8 mouse cellular contexts compared by ENCODE assay signal in the genomic region with DNA sequence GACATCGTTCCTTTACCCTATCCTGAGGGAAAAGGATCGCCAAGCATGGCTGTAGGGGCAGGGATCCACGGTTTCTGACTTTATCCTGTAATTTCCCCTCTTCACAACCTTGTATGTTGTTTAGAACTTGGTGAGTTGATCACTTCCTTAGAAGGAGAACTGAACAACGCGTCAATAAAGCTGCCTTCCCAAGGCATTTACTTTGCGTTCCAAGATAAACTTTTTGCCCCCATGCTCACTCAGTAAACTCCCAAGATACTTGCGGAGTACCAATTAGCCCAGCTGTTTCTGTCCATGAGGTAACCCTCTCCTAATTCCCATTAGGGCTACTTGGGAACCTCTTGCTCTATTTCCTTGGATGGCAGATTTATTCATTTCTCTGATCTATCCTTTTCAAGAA. TPM values are rescaled to one million over a fixed set of nuclear protein-coding genes. Genes with fewer than 3 reads are reported as not detected.
A peak's percentile ranks its signal among the peaks of the same experiment; 100 is the strongest.
DNase-seq lines count a peak whose midpoint lies in the region; ATAC-seq and TF ChIP-seq lines count a peak whose summit lies in the region.

No protein-coding gene starts in this region.

- TF ChIP-seq CTCF in liver, adult 2 months (IDR thresholded peaks at IDR 0.05; ENCODE audit: low read depth, low read length) = no peak
- no peak for TF ChIP-seq CTCF in embryonic fibroblast, embryonic 13.5 days (IDR thresholded peaks at IDR 0.05; ENCODE audit: borderline replicate concordance, insufficient read depth, low read length)

- H3K9me3 ChIP-seq in intestine, embryonic 16.5 days (ENCODE audit: control insufficient read depth, low read length) = no peaks in the 10 kb centered on the region
- no peaks in the 10 kb centered on the region for H3K9me3 ChIP-seq in neural tube, embryonic 13.5 days

- H3K27me3 ChIP-seq in liver, adult 2 months (ENCODE audit: control insufficient read depth, insufficient read depth, low read length) = no peaks in the 10 kb centered on the region
- no peaks in the 10 kb centered on the region for H3K27me3 ChIP-seq in intestine, embryonic 16.5 days (replicated peaks; ENCODE audit: control insufficient read depth, insufficient read depth, low read length)
- no peaks in the 10 kb centered on the region for H3K27me3 ChIP-seq in neural tube, embryonic 13.5 days

- ATAC-seq in intestine, embryonic 16.5 days = no peak
- ATAC-seq in neural tube, embryonic 13.5 days (ENCODE audit: low read depth) = no peak
- ATAC-seq in megakaryocyte-erythroid progenitor cell, adult 5-6 weeks (replicated peaks; ENCODE audit: low FRiP score, low TSS enrichment, poor library complexity, severe bottlenecking) = no peak

- no peaks in the 10 kb centered on the region for H3K79me2 ChIP-seq in liver, adult 2 months (ENCODE audit: control insufficient read depth, insufficient read depth, low read length)

- H3K9ac ChIP-seq in liver, adult 2 months (ENCODE audit: low read depth, low read length) = peak overlapping the region; percentile 73
- peak overlapping the region; percentile 78 for H3K9ac ChIP-seq in intestine, embryonic 16.5 days (ENCODE audit: low read depth, low read length)
- H3K9ac ChIP-seq in neural tube, embryonic 13.5 days = peak overlapping the region; percentile 75

- peak overlapping the region; percentile 96 for H3K4me2 ChIP-seq in intestine, embryonic 16.5 days (ENCODE audit: low read depth, low read length)
- peak overlapping the region; percentile 99 for H3K4me2 ChIP-seq in neural tube, embryonic 13.5 days

- H3K27ac ChIP-seq in liver, adult 2 months (replicated peaks; ENCODE audit: insufficient read depth, low read depth, low read length) = peak overlapping the region; percentile 49
- peak overlapping the region; percentile 95 for H3K27ac ChIP-seq in embryonic fibroblast, embryonic 13.5 days (ENCODE audit: insufficient read depth, low read length)
- H3K27ac ChIP-seq in intestine, embryonic 16.5 days (ENCODE audit: low read length) = peak overlapping the region; percentile 79
- no peak overlapping the region for H3K27ac ChIP-seq in neural tube, embryonic 13.5 days (replicated peaks)

- 36% methylated on average over 7 of the region's 7 CpGs for WGBS in liver, adult 2 months
- WGBS in intestine, embryonic 16.5 days = 32% methylated on average over 7 of the region's 7 CpGs
- WGBS in neural tube, embryonic 13.5 days = 53% methylated on average over 7 of the region's 7 CpGs

- no peaks in the 10 kb centered on the region for H3K36me3 ChIP-seq in liver, adult 2 months (ENCODE audit: control insufficient read depth, insufficient read depth, low read length)
- H3K36me3 ChIP-seq in intestine, embryonic 16.5 days (ENCODE audit: control insufficient read depth, insufficient read depth, low read length) = no peaks in the 10 kb centered on the region
- H3K36me3 ChIP-seq in neural tube, embryonic 13.5 days = no peaks in the 10 kb centered on the region

- peaks cover 2% of the 10 kb centered on the region; the same call in 1 of the 2 replicates for H3K4me1 ChIP-seq in liver, adult 2 months (ENCODE audit: control insufficient read depth, insufficient read depth, low read length)
- H3K4me1 ChIP-seq in embryonic fibroblast, embryonic 13.5 days (ENCODE audit: control insufficient read depth, insufficient read depth, low read length) = peaks cover 8% of the 10 kb centered on the region
- H3K4me1 ChIP-seq in intestine, embryonic 16.5 days (ENCODE audit: control insufficient read depth, insufficient read depth, low read length) = peaks cover 11% of the 10 kb centered on the region; the same call in 1 of the 2 replicates
- peaks cover 27% of the 10 kb centered on the region for H3K4me1 ChIP-seq in neural tube, embryonic 13.5 days (replicated peaks)

- DNase-seq in liver, adult 2 months (ENCODE audit: extremely low read depth, low read depth, low spot score) = no peak
- no peak for DNase-seq in liver
- no peak for DNase-seq in T-cell, adult 2 months (ENCODE audit: low spot score)
- no peak for DNase-seq in lung, postnatal 14 days

- TF ChIP-seq POLR2A in liver, adult 2 months (IDR thresholded peaks at IDR 0.05; ENCODE audit: extremely low read depth, insufficient read depth, low read length) = no peak
- no peak for TF ChIP-seq POLR2A in embryonic fibroblast, embryonic 13.5 days (IDR thresholded peaks at IDR 0.05; ENCODE audit: low read depth, low read length)

- H3K4me3 ChIP-seq in liver, adult 2 months (ENCODE audit: insufficient read depth, low read depth, low read length) = peak overlapping the region; percentile 93
- H3K4me3 ChIP-seq in embryonic fibroblast, embryonic 13.5 days (ENCODE audit: insufficient read depth, low read length) = peak overlapping the region; percentile 82
- H3K4me3 ChIP-seq in intestine, embryonic 16.5 days (ENCODE audit: low read length) = peak overlapping the region; percentile 74
- peak overlapping the region; percentile 60 for H3K4me3 ChIP-seq in neural tube, embryonic 13.5 days

RNA-seq across cellular contexts. Expression of gene Sema5a, which starts 0.8 kb away (rescaled TPM):
- total RNA-seq in liver, adult 2 months (2014; rRNA removed) = 0.46 and 0.54 TPM in 2 replicates
- 0.14 and 0.22 TPM in 2 replicates for polyA plus RNA-seq in liver, adult 2 months (2012; rRNA removed)
- polyA plus RNA-seq in embryonic fibroblast, embryonic 13.5 days (2011; ENCODE audit: insufficient read length, low read depth, missing spikeins) = 8.0 and 32.5 TPM in 2 replicates
- 11.8 and 12.0 TPM in 2 replicates for polyA plus RNA-seq in intestine, embryonic 16.5 days (2015; fragmentation: Nextera tagmentation; extraction: Ambion mirVana)
- polyA plus RNA-seq in neural tube, embryonic 13.5 days (2015; fragmentation: Nextera tagmentation; extraction: Ambion mirVana) = 8.9 and 9.7 TPM in 2 replicates
- total RNA-seq in megakaryocyte-erythroid progenitor cell, adult 5-6 weeks (2014; fragmentation: Nextera tagmentation) = not detected in 2 replicates
- total RNA-seq in megakaryocyte-erythroid progenitor cell, adult 5-6 weeks (2017) = not detected in 2 replicates
